Mouse (Mus musculus) stomach, postnatal 0 days (tissue): ENCODE measurements at regions not wholly inside any gene's neighbourhood (a gene's known extent, or its start where the extent isn't known, plus 50 kb on each side); places are given as distances from the start of the nearest gene placed in this dataset.

Source experiments
- ATAC-seq: fragments of 200-750 bp; cut with Nextera tagmentation; 2 replicates; pipeline ENCODE4 v1.8.0; 2017; ENCODE audit not compliant: low FRiP score, low TSS enrichment
- DNase-seq: peaks from one replicate; pipeline ENCODE4 v3.0.0-alpha.2; 2016; ENCODE audit warnings: low spot score
- H3K27ac ChIP-seq: fragments of 300-500 bp; sonication (generic); replicated peaks from 2 replicates; pipeline ENCODE4 v1.5.1; 2014; ENCODE audit warnings: mild to moderate bottlenecking, control low read depth
- H3K27me3 ChIP-seq: fragments of 300-500 bp; sonication (generic); 2 replicates; pipeline ENCODE4 v1.6.1; 2014; ENCODE audit warnings: low read length; ENCODE audit not compliant: control insufficient read depth, insufficient read depth
- H3K36me3 ChIP-seq: fragments of 300-500 bp; sonication (generic); 2 replicates; pipeline ENCODE4 v1.6.1; 2014; ENCODE audit warnings: low read length, mixed read lengths; ENCODE audit not compliant: control insufficient read depth, insufficient read depth
- H3K4me1 ChIP-seq: fragments of 300-500 bp; sonication (generic); replicated peaks from 2 replicates; pipeline ENCODE4 v1.6.1; 2014; ENCODE audit warnings: antibody characterized with exemption; ENCODE audit not compliant: control insufficient read depth, insufficient read depth
- H3K4me2 ChIP-seq: fragments of 300-500 bp; sonication (generic); replicated peaks from 2 replicates; pipeline ENCODE4 v1.6.1; 2014; ENCODE audit warnings: low read depth, mild to moderate bottlenecking, control low read depth, moderate library complexity
- H3K4me3 ChIP-seq: fragments of 300-500 bp; sonication (generic); 2 replicates; pipeline ENCODE4 v1.5.1; 2014; ENCODE audit warnings: low read depth, low read length, control low read depth
- H3K9ac ChIP-seq: fragments of 300-500 bp; sonication (generic); 2 replicates; pipeline ENCODE4 v1.6.1; 2014; ENCODE audit warnings: mild to moderate bottlenecking, low read length, control low read depth, mixed read lengths
- H3K9me3 ChIP-seq: fragments of 300-500 bp; sonication (generic); 2 replicates; pipeline ENCODE4 v1.6.1; 2016; ENCODE audit warnings: low read length; ENCODE audit not compliant: control insufficient read depth
- CTCF ChIP-seq: IDR thresholded peaks from 2 replicates; pipeline ENCODE4 v1.5.1; 2016; ENCODE audit warnings: antibody characterized with exemption, low read depth, mild to moderate bottlenecking, moderate library complexity
- EP300 ChIP-seq: optimal IDR thresholded peaks from 2 replicates; pipeline ENCODE3; 2016; ENCODE audit warnings: antibody characterized with exemption
- WGBS: fragments of 180-500 bp; shearing (Covaris S2); extraction: QIAGEN DNeasy Blood & Tissue Kit; methylation state at CpG from one replicate; pipeline ENCODE4 v1.1.7; 2014; 5-methylcytosine and 5-hydroxymethylcytosine counted together

GRCm38 (mm10) chr12:107392050-107392795, 96.2 kb upstream of the 3110018I06Rik start:
- H3K27ac ChIP-seq, result no peak overlapping the region
- 72% methylated on average over 14 of the region's 14 CpGs for WGBS
- no peak for TF ChIP-seq CTCF
- no peak for TF ChIP-seq EP300

GRCm38 (mm10) chr12:107394467-107394866, 94.0 kb upstream of the 3110018I06Rik start:
- no peaks in the 10 kb centered on the region for H3K4me1 ChIP-seq
- ATAC-seq (no peak), DNase-seq (no peak)
- H3K4me2 ChIP-seq, result no peak overlapping the region
- H3K27me3 ChIP-seq, result no peaks in the 10 kb centered on the region
- no peak overlapping the region for H3K4me3 ChIP-seq
- H3K27ac ChIP-seq, result no peak overlapping the region
- 53% methylated on average over 1 of the region's 1 CpGs for WGBS
- H3K36me3 ChIP-seq, result no peaks in the 10 kb centered on the region
- TF ChIP-seq EP300 (no peak), CTCF (no peak)
- H3K9me3 ChIP-seq, result no peaks in the 10 kb centered on the region
- no peak overlapping the region for H3K9ac ChIP-seq

More at GRCm38 (mm10) chr12:107392050-107392795, 96.2 kb upstream of the 3110018I06Rik start:
- ATAC-seq (no peak), DNase-seq (no peak)
- no peak overlapping the region for H3K4me3 ChIP-seq
- no peak overlapping the region for H3K4me2 ChIP-seq
- H3K9me3 ChIP-seq, result no peaks in the 10 kb centered on the region
- no peaks in the 10 kb centered on the region for H3K4me1 ChIP-seq
- H3K27me3 ChIP-seq, result no peaks in the 10 kb centered on the region
- no peaks in the 10 kb centered on the region for H3K36me3 ChIP-seq
- H3K9ac ChIP-seq, result no peak overlapping the region

- no peaks in the 10 kb centered on the region for H3K36me3 ChIP-seq
- no peak for DNase-seq
- no peak for TF ChIP-seq EP300
- no peak for TF ChIP-seq CTCF
- H3K4me3 ChIP-seq, result no peak overlapping the region
- no peaks in the 10 kb centered on the region for H3K4me1 ChIP-seq
- no peak for ATAC-seq
- H3K27ac ChIP-seq, result no peak overlapping the region
- no peak overlapping the region for H3K9ac ChIP-seq
- H3K4me2 ChIP-seq, result no peak overlapping the region
- no peaks in the 10 kb centered on the region for H3K27me3 ChIP-seq
- WGBS, result 77% methylated on average over 10 of the region's 10 CpGs
- no peaks in the 10 kb centered on the region for H3K9me3 ChIP-seq
These were observed 83.6 kb upstream of the 3110018I06Rik start for GRCm38 (mm10) chr12:107404821-107405220.

- ATAC-seq (no peak), DNase-seq (no peak)
- Histone ChIP-seq H3K9ac (no peak overlapping the region), H3K4me1 (no peaks in the 10 kb centered on the region), H3K27me3 (no peaks in the 10 kb centered on the region), H3K27ac (no peak overlapping the region), H3K4me2 (no peak overlapping the region), H3K36me3 (no peaks in the 10 kb centered on the region), H3K4me3 (no peak overlapping the region), H3K9me3 (no peaks in the 10 kb centered on the region)
- WGBS, result 53% methylated on average over 7 of the region's 7 CpGs
- no peak for TF ChIP-seq EP300
- no peak for TF ChIP-seq CTCF
These were observed 64.5 kb upstream of the 3110018I06Rik start for GRCm38 (mm10) chr12:107423923-107424322.

- no peak overlapping the region for H3K27ac ChIP-seq
- no peaks in the 10 kb centered on the region for H3K27me3 ChIP-seq
- no peaks in the 10 kb centered on the region for H3K36me3 ChIP-seq
- no peak overlapping the region for H3K9ac ChIP-seq
- H3K9me3 ChIP-seq, result no peaks in the 10 kb centered on the region
- DNase-seq, result no peak
- TF ChIP-seq EP300 (no peak), CTCF (no peak)
- no peaks in the 10 kb centered on the region for H3K4me1 ChIP-seq
- WGBS, result 46% methylated on average over 4 of the region's 4 CpGs
- no peak overlapping the region for H3K4me3 ChIP-seq
- no peak overlapping the region for H3K4me2 ChIP-seq
- ATAC-seq, result no peak
These were observed 49.9 kb upstream of the 3110018I06Rik start for GRCm38 (mm10) chr12:107438506-107438905.
